Mouse (Mus musculus): ENCODE data around the gene Incenp.
"Not testable (repeated sequence)": the region's sequence is repeated elsewhere in the genome, so short reads cannot be mapped to it uniquely, and the experiment has no call there.

Gene Incenp

DNA sequence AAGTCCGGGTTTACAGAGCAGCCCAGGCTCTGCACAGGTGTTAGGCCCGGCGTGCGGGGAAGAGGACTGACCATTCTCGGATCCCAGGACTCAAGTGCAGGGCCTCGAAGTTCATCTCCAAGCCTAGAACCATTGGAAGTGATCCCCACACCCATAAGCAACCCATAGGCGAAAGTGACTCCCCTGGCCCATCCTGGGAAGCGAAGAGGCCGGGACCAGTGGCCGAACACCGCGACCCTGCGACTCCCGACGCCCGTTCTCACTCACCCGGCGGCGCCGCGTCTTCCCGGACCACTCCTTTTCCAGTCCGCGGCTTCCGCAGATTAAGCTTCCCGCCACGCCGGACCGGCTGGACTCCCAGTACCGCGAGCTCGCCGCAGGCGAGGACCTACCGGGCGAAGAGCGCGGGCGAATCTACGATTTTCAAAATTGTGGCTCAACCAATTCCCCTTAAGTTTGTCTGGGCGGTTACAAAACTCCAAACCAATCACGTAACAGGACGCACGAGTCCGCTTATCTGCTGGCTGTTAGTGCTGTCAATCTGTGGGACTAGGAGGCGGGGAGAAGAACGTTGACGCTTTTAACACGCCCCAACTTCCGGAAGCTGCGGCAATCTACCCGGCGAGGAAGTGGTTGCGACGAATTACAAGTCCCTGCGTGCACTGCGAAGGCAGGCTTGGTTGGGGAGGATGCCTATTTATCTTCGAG, at the start of gene Incenp:
Gene Incenp, minus strand, starts transcription at position 480 of the 708 bp plus-strand sequence.
- DNase-seq = peak; percentile 90 to 95

- DNase-seq = no peak
Observed at GRCm38 (mm10) chr19:9946986-9947385, 47.6 kb upstream of the Incenp start.

DNA sequence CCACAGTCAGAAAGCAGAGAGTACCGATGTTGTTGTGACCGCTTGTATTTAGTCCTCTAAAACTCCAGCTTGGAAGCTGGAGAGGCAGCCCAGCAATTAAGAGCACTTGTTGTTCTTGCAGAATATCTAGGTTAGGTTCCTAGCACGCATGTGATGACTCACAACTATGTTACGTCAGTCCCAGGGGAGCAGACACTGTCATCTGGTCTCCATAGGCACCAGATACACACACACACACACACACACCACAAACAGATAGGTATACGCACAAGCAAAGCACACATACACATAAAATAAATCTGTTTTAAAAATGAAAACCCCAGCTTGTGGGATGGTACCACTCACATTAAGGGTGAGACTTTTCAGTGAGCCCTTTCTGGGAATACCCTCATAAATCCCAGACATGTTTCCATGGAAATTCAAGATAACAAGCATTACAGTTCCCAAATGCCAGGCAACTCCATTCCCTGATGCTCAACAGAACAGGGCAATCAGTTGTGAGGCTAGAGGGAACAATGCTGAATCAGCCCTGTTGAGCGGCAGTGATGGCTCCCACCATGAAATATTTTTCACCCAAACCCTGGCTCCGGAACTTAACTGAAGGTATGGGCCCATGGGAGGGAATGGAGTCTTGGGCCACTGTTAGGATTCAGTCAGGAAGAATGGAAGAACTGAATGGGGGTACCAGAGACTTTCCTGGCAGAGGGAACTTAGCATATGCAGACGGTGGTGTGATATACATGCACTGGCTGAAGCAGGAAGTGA, 46.6 kb upstream of the Incenp start:
- no peak for DNase-seq

DNA sequence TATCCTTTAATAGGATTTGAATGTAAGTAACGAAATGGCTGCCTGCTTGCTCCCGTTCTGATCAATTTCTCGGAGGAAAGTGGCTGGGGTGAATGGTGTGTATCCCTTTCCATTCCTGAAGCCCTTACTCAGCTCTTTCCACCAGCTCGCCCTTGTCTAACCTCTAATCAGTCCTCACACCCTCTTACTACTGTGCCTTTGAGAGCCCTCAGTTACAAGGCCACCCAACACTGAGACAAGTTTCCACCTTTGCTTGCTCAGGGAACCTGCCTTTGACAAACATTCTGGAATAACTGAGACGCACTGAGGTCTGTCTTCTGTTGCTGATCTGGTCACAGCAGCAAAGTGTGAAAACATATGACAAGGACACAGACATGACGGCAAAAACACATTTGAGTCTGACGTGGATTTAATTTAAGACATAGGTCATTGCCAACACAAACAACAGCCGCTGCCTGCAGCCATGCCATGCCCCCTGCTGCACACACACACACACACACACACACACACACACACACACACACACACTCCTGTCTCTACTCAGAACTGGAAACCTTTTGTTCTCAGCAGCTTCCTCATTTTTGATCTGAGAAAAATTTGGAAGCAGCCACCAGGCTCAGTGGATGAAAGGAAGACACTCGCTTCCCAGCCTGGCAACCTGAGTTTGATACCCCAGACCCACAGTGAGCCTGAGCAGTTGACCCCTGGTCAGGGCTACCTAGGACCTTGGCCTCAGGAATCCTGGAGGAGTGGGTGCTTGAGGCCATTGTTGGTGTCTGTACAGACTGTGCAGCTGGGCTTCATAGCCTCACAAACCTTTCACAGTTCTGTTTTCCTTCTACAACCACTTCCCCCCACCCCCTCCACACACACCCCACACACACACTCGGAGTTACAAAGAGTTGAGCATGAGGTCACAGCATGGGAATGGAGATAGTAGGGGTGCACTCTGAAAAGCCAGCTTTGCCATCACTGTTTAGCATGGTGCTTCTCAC, 43.5 kb upstream of the Incenp start:
- DNase-seq = peak in 1 of 2 experiments; percentile 33

DNA sequence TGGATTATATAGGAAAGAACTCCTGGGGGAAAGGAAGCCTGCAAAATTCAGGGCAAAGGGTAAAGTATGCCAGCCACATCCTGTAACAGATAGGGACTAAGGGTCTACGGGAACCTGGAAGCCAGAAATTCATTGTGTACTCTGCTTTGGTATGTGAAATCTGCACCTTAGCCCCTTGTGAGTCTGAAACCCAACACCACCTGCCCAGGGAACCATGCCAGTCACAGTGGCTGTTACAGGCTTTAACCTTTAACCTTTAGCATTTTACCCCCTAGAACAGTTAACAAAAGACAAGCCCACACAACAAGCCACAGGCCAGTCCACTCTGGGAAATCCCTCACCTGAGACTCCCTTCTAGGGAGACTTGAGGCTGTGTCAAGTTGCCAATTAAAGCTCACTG, 42.5 kb upstream of the Incenp start:
- peak in 1 of 2 experiments; percentile 37 for DNase-seq

DNA sequence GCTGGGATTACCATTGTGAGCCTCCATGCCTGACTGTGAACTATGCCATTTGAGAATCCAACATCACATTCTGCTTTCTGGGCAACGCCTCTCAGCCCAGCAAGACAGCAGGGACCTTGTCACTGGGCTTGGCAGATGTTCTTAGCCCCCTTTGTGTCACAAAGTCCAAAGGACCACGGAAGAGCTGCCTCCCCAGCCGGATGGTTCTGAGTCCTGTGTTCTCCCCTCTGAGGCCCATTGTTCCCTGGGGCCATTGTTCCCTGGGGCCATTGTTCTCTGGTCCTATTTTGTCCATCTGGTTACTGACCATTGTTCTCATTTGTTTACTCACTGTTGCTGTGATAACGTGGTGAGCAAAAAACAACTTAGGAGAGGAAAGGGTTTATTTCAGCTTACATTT, 41.6 kb upstream of the Incenp start:
- DNase-seq = no peak

GRCm38 (mm10) chr19:9939841-9940240, 40.5 kb upstream of the Incenp start:
- DNase-seq = no peak

DNA sequence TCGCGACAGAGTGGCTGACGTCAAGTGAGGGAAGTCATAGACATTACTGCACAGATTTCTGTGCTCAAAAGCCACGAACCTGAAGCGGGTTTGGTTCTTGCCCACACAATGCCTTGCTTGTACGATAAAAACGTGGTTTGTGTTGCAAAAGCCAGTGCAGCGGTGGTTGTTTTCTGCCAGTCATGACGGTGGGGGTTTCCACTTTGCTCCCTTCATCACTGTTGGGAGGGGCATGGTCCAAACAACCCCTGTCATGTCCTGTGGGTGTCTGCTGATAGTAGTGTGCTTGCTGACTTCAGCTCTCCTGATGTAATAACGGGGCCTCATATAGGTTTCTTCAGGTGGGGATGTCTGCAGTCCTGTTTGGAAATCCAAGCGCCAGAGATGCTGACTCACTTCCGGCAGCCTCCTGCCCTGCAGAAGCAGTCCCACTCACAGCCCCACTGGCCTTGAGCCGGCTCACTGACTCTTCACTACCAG, 39.5 kb upstream of the Incenp start:
- DNase-seq = no peak

- DNase-seq = no peak
Observed at GRCm38 (mm10) chr19:9938156-9938823, 38.9 kb upstream of the Incenp start.

GRCm38 (mm10) chr19:9937428-9937827, 38.1 kb upstream of the Incenp start:
- no peak for DNase-seq

DNA sequence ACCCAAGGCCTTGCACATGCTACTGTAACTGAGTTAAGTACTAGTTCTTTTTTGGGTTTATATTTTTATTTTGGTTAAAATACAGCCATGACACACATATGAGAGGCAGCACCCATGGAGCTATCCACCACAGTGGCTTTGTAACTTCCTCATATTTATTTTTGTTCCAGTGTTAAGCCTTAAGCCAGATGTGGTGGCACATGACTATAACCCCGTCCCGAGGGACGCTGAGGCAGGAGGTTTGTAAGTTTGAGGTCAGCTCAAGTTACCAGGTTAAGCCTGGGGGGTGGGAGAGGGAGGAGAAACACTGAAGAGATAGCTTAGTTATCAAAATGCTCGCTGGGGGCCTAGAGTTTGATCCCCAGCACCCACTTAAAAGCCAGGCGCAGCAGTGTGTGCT, 37.2 kb upstream of the Incenp start:
- no peak for DNase-seq

- no peak for DNase-seq
Observed at GRCm38 (mm10) chr19:9933908-9934307, 34.6 kb upstream of the Incenp start.

- not testable (repeated sequence) for DNase-seq
Observed at GRCm38 (mm10) chr19:9931167-9931607, 31.8 kb upstream of the Incenp start.

GRCm38 (mm10) chr19:9928089-9928488, 28.7 kb upstream of the Incenp start:
- no peak for DNase-seq

DNA sequence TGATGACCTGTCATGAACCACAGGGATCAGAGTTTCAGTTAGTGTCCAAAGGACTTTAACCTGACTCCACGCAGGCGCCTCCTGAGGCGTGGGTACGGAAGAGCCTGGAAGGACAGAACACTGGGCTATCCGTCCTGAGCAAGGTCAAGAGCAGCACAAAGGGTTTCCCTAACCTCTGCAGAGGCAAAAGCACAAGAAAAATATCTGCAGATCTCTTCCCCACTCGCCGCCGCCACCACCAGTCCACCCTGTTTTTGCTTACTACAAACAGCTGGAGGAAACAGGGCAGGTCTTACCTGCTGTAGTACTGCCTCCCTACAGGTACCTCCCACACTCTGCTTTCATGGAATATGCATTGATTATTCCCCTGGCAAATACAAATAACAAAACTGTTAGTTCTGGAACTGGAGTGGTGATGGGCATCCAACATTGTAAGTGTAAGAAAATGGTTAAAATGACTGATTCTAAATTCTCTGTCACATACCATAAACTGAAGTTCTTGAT, 25.5 kb upstream of the Incenp start:
- no peak for DNase-seq

- no peak for DNase-seq
Observed at GRCm38 (mm10) chr19:9924034-9924768, 24.9 kb upstream of the Incenp start.

- no peak for DNase-seq
Observed at GRCm38 (mm10) chr19:9923048-9923447, 23.7 kb upstream of the Incenp start.

- no peak for DNase-seq
Observed at GRCm38 (mm10) chr19:9922228-9922627, 22.9 kb upstream of the Incenp start.

GRCm38 (mm10) chr19:9920835-9921784, 21.8 kb upstream of the Incenp start:
- peak; percentile 68 to 77 for DNase-seq

All from kidney, postnatal 4 days (tissue).